Mouse (Mus musculus): ENCODE measurements at regions not wholly inside any gene's neighbourhood (a gene's known extent, or its start where the extent isn't known, plus 50 kb on each side); places are given as distances from the start of the nearest gene placed in this dataset.

GRCm38 (mm10) chr7:73596415-73596814 is 54.8 kb upstream of the Chd2 start:
- Histone ChIP-seq H3K4me2 (peak overlapping the region; percentile 79; the same call in 1 of the 2 replicates), H3K4me1 (replicated peaks) (peaks cover 76% of the 10 kb centered on the region), H3K36me3 (no peaks in the 10 kb centered on the region), H3K9me3 (replicated peaks) (no peaks in the 10 kb centered on the region), H3K9ac (peak overlapping the region; percentile 71), H3K27ac (peak overlapping the region; percentile 85), H3K27me3 (no peaks in the 10 kb centered on the region), H3K4me3 (replicated peaks) (no peak overlapping the region)
- no peak for ATAC-seq (ENCODE audit: low read depth)
- no peak for DNase-seq
- 31% methylated on average over 2 of the region's 2 CpGs for WGBS (ENCODE audit: insufficient replicate concordance)

DNA sequence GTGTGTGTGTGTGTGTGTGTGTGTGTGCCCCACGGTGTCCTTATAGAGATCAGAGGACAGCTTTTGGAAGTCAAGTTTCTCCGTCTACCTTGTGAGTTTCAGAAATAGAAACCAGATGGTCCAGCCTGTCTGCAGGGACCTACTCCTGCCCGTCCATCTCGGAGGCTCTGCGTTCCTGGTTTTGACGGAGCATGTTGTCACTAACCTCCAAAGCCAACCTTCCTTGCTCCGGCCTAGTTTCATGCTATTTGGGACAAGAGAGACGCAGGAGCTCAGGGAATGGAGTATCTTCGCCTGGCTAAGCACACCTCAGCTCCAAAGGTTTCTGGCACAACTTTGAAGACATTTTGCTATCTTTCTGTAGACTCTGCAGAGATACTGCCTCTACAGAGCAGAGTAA is 54.2 kb upstream of the Chd2 start:
- Histone ChIP-seq H3K4me2 (peak overlapping the region; percentile 79), H3K4me3 (replicated peaks) (peak overlapping the region; percentile 45), H3K9ac (peak overlapping the region; percentile 71), H3K4me1 (replicated peaks) (peaks cover 70% of the 10 kb centered on the region), H3K27ac (peak overlapping the region; percentile 85), H3K27me3 (no peaks in the 10 kb centered on the region), H3K9me3 (replicated peaks) (no peaks in the 10 kb centered on the region), H3K36me3 (no peaks in the 10 kb centered on the region)
- no peak for DNase-seq
- no peak for ATAC-seq (ENCODE audit: low read depth)
- 30% methylated on average over 9 of the region's 9 CpGs for WGBS (ENCODE audit: insufficient replicate concordance)

DNA sequence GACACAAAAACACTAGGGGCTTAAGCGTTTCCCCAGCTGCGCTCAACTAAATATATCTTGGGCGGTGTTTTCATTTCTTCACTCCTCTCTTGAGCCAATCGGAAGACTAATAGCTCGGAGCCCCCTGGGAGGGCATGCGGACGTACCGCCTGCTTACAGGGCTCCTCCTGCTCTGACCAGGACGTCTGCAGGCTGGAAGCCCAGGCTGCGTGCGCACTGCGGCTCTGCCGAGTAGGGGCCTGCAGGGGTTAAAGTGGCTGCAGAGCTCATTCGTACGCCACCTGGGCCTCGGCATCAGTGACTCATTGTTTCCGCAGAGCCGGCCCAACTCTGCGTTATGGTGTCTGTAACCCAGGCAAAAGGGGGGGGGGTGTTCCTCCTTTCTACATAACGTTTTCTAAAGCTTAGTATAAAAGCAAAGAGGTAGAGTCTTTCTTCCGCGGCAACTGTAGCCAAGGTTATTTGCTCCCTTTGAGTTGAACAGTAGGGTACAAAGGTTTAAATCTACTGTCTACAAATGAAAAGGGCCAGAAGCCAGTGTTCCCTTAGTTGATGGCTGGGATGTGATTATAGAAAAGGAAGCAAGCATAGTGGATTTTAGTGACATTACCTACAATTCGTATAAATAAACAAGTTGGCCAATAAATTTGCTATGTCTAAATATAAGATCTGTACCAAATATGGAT is 53.7 kb upstream of the Chd2 start:
- peak; percentile 88 for DNase-seq
- Histone ChIP-seq H3K36me3 (no peaks in the 10 kb centered on the region), H3K4me1 (replicated peaks) (peaks cover 65% of the 10 kb centered on the region), H3K9me3 (replicated peaks) (no peaks in the 10 kb centered on the region), H3K9ac (peak overlapping the region; percentile 71), H3K4me2 (peak overlapping the region; percentile 79), H3K4me3 (replicated peaks) (peak overlapping the region; percentile 45), H3K27me3 (no peaks in the 10 kb centered on the region), H3K27ac (peak overlapping the region; percentile 85)
- ATAC-seq (ENCODE audit: low read depth) = peak; percentile 96
- 3% methylated on average over 23 of the region's 23 CpGs for WGBS (ENCODE audit: insufficient replicate concordance)

- ATAC-seq (ENCODE audit: low read depth) (no peak), DNase-seq (no peak)
- H3K9ac ChIP-seq = peak overlapping the region; percentile 71
- no peaks in the 10 kb centered on the region for H3K36me3 ChIP-seq
- peak overlapping the region; percentile 85 for H3K27ac ChIP-seq
- peaks cover 58% of the 10 kb centered on the region for H3K4me1 ChIP-seq (replicated peaks)
- no peaks in the 10 kb centered on the region for H3K27me3 ChIP-seq
- 1% methylated on average over 14 of the region's 14 CpGs for WGBS (ENCODE audit: insufficient replicate concordance)
- peak overlapping the region; percentile 79 for H3K4me2 ChIP-seq
- no peaks in the 10 kb centered on the region for H3K9me3 ChIP-seq (replicated peaks)
- peak overlapping the region; percentile 45 for H3K4me3 ChIP-seq (replicated peaks)
Measured at GRCm38 (mm10) chr7:73594492-73595139, 53.0 kb upstream of the Chd2 start.

DNA sequence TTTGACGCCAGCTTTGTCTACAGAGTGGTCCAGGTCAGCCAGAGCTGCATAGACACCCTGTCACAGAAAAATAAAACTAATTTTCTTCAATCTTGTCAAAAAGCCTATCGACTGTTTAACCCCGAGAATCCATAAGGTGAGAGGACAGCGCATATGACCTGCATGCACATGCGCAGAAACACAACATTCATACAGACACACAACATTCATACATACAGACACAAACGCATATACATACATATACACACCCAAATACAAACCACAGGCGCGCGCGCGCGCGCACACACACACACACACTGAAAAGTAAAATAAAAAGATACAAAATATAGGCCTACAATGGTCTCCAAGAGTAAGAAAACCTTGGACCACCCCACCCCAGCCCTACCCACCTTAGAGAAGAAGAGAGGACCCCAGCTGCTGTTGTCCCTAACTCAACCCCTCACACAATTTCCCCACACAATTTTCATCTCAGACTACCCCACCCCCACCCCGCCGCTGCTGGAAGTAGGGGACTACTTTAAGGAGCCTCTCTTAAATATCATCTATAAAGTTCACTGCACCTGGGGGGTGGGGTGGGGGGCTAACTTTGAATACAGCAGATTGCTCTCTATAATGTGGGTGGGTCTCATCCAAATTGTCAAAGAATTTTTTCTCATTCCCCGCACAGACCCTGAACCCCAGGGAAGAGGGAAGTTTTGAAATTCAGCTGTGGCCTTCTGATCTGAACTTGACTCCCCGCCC is 52.2 kb upstream of the Chd2 start:
- no peak for DNase-seq
- Histone ChIP-seq H3K27ac (peak overlapping the region; percentile 69), H3K4me2 (peak overlapping the region; percentile 79), H3K9me3 (replicated peaks) (no peaks in the 10 kb centered on the region), H3K36me3 (no peaks in the 10 kb centered on the region), H3K4me3 (replicated peaks) (no peak overlapping the region; the same call in 1 of the 2 replicates), H3K9ac (peak overlapping the region; percentile 53; the same call in 1 of the 2 replicates), H3K27me3 (no peaks in the 10 kb centered on the region), H3K4me1 (replicated peaks) (peaks cover 58% of the 10 kb centered on the region)
- no peak for ATAC-seq (ENCODE audit: low read depth)
- 64% methylated on average over 17 of the region's 17 CpGs for WGBS (ENCODE audit: insufficient replicate concordance)

- Histone ChIP-seq H3K27ac (no peak overlapping the region), H3K27me3 (no peaks in the 10 kb centered on the region), H3K4me3 (replicated peaks) (no peak overlapping the region), H3K9ac (no peak overlapping the region), H3K4me1 (replicated peaks) (peaks cover 58% of the 10 kb centered on the region), H3K36me3 (no peaks in the 10 kb centered on the region), H3K9me3 (replicated peaks) (no peaks in the 10 kb centered on the region), H3K4me2 (no peak overlapping the region)
- 86% methylated on average over 5 of the region's 5 CpGs for WGBS (ENCODE audit: insufficient replicate concordance)
- no peak for ATAC-seq (ENCODE audit: low read depth)
- no peak for DNase-seq
Measured at GRCm38 (mm10) chr7:73592857-73593256, 51.2 kb upstream of the Chd2 start.

Data from liver, embryonic 13.5 days (tissue).